Mouse (Mus musculus): Measurements from ENCODE around the gene Il5. TPM values are rescaled to one million over a fixed set of nuclear protein-coding genes. Genes with fewer than 3 reads are reported as not detected.

The Il5 gene
- polyA plus RNA-seq, 1 experiment from 2014 or later, result not detected

GRCm38 (mm10) chr11:53707718-53708009, 12.9 kb upstream of the Il5 start:
- Histone ChIP-seq H3K27me3 (ENCODE audit: control insufficient read depth, insufficient read depth, low read length) (no peaks in the 10 kb centered on the region), H3K4me1 (replicated peaks; ENCODE audit: control insufficient read depth, insufficient read depth) (0 out of 2 replicates have a peak, but pooled peaks cover 2% of the 10 kb centered on the region), H3K4me3 (ENCODE audit: low read depth, low read length) (peak overlapping the region; percentile 62), H3K4me2 (replicated peaks; ENCODE audit: low read depth) (peak overlapping the region; percentile 91), H3K9ac (ENCODE audit: low read length) (no peak overlapping the region), H3K9me3 (ENCODE audit: control insufficient read depth, low read length) (no peaks in the 10 kb centered on the region), H3K36me3 (ENCODE audit: control insufficient read depth, insufficient read depth, low read length) (no peaks in the 10 kb centered on the region), H3K27ac (replicated peaks) (no peak overlapping the region)
- no peak for ATAC-seq (ENCODE audit: low FRiP score, low TSS enrichment)
- no peak for DNase-seq (ENCODE audit: low spot score)
- TF ChIP-seq CTCF (IDR thresholded peaks at IDR 0.05; ENCODE audit: low read depth) (no peak), EP300 (optimal IDR thresholded peaks at IDR 0.05) (no peak)
- 83% methylated on average over 3 of the region's 3 CpGs for WGBS

- DNase-seq (ENCODE audit: low spot score) (no peak), ATAC-seq (ENCODE audit: low FRiP score, low TSS enrichment) (no peak)
- TF ChIP-seq CTCF (IDR thresholded peaks at IDR 0.05; ENCODE audit: low read depth) (no peak), EP300 (optimal IDR thresholded peaks at IDR 0.05) (no peak)
- 56% methylated on average over 1 of the region's 1 CpGs for WGBS
- Histone ChIP-seq H3K27me3 (ENCODE audit: control insufficient read depth, insufficient read depth, low read length) (no peaks in the 10 kb centered on the region), H3K9me3 (ENCODE audit: control insufficient read depth, low read length) (no peaks in the 10 kb centered on the region), H3K4me2 (replicated peaks; ENCODE audit: low read depth) (no peak overlapping the region), H3K4me3 (ENCODE audit: low read depth, low read length) (no peak overlapping the region), H3K9ac (ENCODE audit: low read length) (no peak overlapping the region), H3K36me3 (ENCODE audit: control insufficient read depth, insufficient read depth, low read length) (no peaks in the 10 kb centered on the region), H3K4me1 (replicated peaks; ENCODE audit: control insufficient read depth, insufficient read depth) (no peaks in the 10 kb centered on the region), H3K27ac (replicated peaks) (no peak overlapping the region)
These were observed 893 bp upstream of the Il5 start for GRCm38 (mm10) chr11:53719701-53720100.

GRCm38 (mm10) chr11:53731457-53731856, 10.9 kb downstream of the Il5 start:
- Histone ChIP-seq H3K27me3 (ENCODE audit: control insufficient read depth, insufficient read depth, low read length) (no peaks in the 10 kb centered on the region), H3K27ac (replicated peaks) (no peak overlapping the region), H3K4me3 (ENCODE audit: low read depth, low read length) (no peak overlapping the region), H3K4me2 (replicated peaks; ENCODE audit: low read depth) (no peak overlapping the region), H3K4me1 (replicated peaks; ENCODE audit: control insufficient read depth, insufficient read depth) (no peaks in the 10 kb centered on the region), H3K9ac (ENCODE audit: low read length) (no peak overlapping the region), H3K36me3 (ENCODE audit: control insufficient read depth, insufficient read depth, low read length) (no peaks in the 10 kb centered on the region), H3K9me3 (ENCODE audit: control insufficient read depth, low read length) (no peaks in the 10 kb centered on the region)
- no peak for TF ChIP-seq CTCF (IDR thresholded peaks at IDR 0.05; ENCODE audit: low read depth)
- no peak for TF ChIP-seq EP300 (optimal IDR thresholded peaks at IDR 0.05)
- no peak for DNase-seq (ENCODE audit: low spot score)
- 93% methylated on average over 7 of the region's 7 CpGs for WGBS
- no peak for ATAC-seq (ENCODE audit: low FRiP score, low TSS enrichment)

- TF ChIP-seq EP300 (optimal IDR thresholded peaks at IDR 0.05), result no peak
- TF ChIP-seq CTCF (IDR thresholded peaks at IDR 0.05; ENCODE audit: low read depth), result no peak
- no peak for DNase-seq (ENCODE audit: low spot score)
- Histone ChIP-seq H3K9ac (ENCODE audit: low read length) (no peak overlapping the region), H3K27ac (replicated peaks) (no peak overlapping the region), H3K4me1 (replicated peaks; ENCODE audit: control insufficient read depth, insufficient read depth) (no peaks in the 10 kb centered on the region), H3K4me2 (replicated peaks; ENCODE audit: low read depth) (no peak overlapping the region), H3K27me3 (ENCODE audit: control insufficient read depth, insufficient read depth, low read length) (no peaks in the 10 kb centered on the region), H3K4me3 (ENCODE audit: low read depth, low read length) (no peak overlapping the region), H3K9me3 (ENCODE audit: control insufficient read depth, low read length) (no peaks in the 10 kb centered on the region), H3K36me3 (ENCODE audit: control insufficient read depth, insufficient read depth, low read length) (no peaks in the 10 kb centered on the region)
- ATAC-seq (ENCODE audit: low FRiP score, low TSS enrichment), result no peak
- 82% methylated on average over 8 of the region's 8 CpGs for WGBS
These were observed 11.7 kb downstream of the Il5 start for GRCm38 (mm10) chr11:53732244-53732643.

- Histone ChIP-seq H3K27ac (replicated peaks) (no peak overlapping the region), H3K9me3 (ENCODE audit: control insufficient read depth, low read length) (no peaks in the 10 kb centered on the region), H3K9ac (ENCODE audit: low read length) (no peak overlapping the region), H3K4me2 (replicated peaks; ENCODE audit: low read depth) (no peak overlapping the region), H3K36me3 (ENCODE audit: control insufficient read depth, insufficient read depth, low read length) (no peaks in the 10 kb centered on the region), H3K27me3 (ENCODE audit: control insufficient read depth, insufficient read depth, low read length) (no peaks in the 10 kb centered on the region), H3K4me1 (replicated peaks; ENCODE audit: control insufficient read depth, insufficient read depth) (no peaks in the 10 kb centered on the region), H3K4me3 (ENCODE audit: low read depth, low read length) (no peak overlapping the region)
- ATAC-seq (ENCODE audit: low FRiP score, low TSS enrichment) (no peak), DNase-seq (ENCODE audit: low spot score) (no peak)
- TF ChIP-seq EP300 (optimal IDR thresholded peaks at IDR 0.05) (no peak), CTCF (IDR thresholded peaks at IDR 0.05; ENCODE audit: low read depth) (peak; percentile 40)
- 90% methylated on average over 7 of the region's 7 CpGs for WGBS
These were observed 13.2 kb downstream of the Il5 start for GRCm38 (mm10) chr11:53733824-53734223.

- no peaks in the 10 kb centered on the region for H3K27me3 ChIP-seq (ENCODE audit: control insufficient read depth, insufficient read depth, low read length)
- no peaks in the 10 kb centered on the region for H3K9me3 ChIP-seq (ENCODE audit: control insufficient read depth, low read length)
- no peak for DNase-seq (ENCODE audit: low spot score)
- no peak overlapping the region for H3K4me2 ChIP-seq (replicated peaks; ENCODE audit: low read depth)
- H3K27ac ChIP-seq (replicated peaks), result no peak overlapping the region
- TF ChIP-seq CTCF (IDR thresholded peaks at IDR 0.05; ENCODE audit: low read depth), result no peak
- TF ChIP-seq EP300 (optimal IDR thresholded peaks at IDR 0.05), result no peak
- H3K4me3 ChIP-seq (ENCODE audit: low read depth, low read length), result no peak overlapping the region
- ATAC-seq (ENCODE audit: low FRiP score, low TSS enrichment), result no peak
- 68% methylated on average over 2 of the region's 2 CpGs for WGBS
- H3K4me1 ChIP-seq (replicated peaks; ENCODE audit: control insufficient read depth, insufficient read depth), result no peaks in the 10 kb centered on the region
- no peak overlapping the region for H3K9ac ChIP-seq (ENCODE audit: low read length)
- H3K36me3 ChIP-seq (ENCODE audit: control insufficient read depth, insufficient read depth, low read length), result no peaks in the 10 kb centered on the region
These were observed 13.8 kb downstream of the Il5 start for GRCm38 (mm10) chr11:53734431-53734830.

Measured in stomach, postnatal 0 days (tissue).